Mouse (Mus musculus) G1E (cell line): ENCODE measurements at regions not wholly inside any gene's neighbourhood (a gene's known extent, or its start where the extent isn't known, plus 50 kb on each side); places are given as distances from the start of the nearest gene placed in this dataset.

Source experiments
- CTCF ChIP-seq: IDR thresholded peaks from 2 replicates; pipeline ENCODE4 v1.5.1; 2012; ENCODE audit warnings: low read depth, low read length, inconsistent platforms, mixed read lengths
- GATA2 ChIP-seq: IDR thresholded peaks from 2 replicates; pipeline ENCODE4 v1.6.1; 2012; ENCODE audit warnings: low read depth, low read length, inconsistent platforms, borderline replicate concordance
- TAL1 ChIP-seq: conservative IDR thresholded peaks from 2 replicates; pipeline ENCODE4 v1.6.1; 2012; ENCODE audit warnings: low read depth, low read length, inconsistent platforms, mixed read lengths

DNA sequence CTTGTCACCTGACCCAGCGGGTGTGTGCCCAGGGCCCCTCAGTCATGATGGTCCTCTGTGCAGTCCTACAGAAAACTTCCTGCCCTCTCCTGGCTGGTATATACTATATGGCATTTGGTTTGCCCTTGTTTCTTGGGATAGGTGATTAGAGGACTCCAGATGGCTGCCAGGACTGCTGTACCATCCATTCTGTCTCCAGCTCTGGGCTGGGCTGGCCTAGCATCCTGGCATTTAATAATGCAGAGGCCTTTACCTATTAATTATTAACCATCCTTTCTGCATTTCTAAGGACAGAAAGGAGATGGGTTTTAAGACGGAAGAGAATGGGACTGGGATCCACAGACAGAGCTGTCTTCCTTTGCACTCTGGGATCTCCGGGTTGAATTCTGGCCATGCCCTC lies 288.7 kb upstream of the Myt1l start:
- TF ChIP-seq CTCF = no peak
- TF ChIP-seq GATA2 = no peak
- no peak for TF ChIP-seq TAL1
